Mouse (Mus musculus) cerebellum, adult 8-10 months (tissue): ENCODE results near the gene Tcf20.
"Not testable (repeated sequence)": the region's sequence is repeated elsewhere in the genome, so short reads cannot be mapped to it uniquely, and the experiment has no call there.

Experiments used
- DNase-seq: peaks from one replicate; pipeline ENCODE4 v3.0.0; 2022

Gene Tcf20

DNA sequence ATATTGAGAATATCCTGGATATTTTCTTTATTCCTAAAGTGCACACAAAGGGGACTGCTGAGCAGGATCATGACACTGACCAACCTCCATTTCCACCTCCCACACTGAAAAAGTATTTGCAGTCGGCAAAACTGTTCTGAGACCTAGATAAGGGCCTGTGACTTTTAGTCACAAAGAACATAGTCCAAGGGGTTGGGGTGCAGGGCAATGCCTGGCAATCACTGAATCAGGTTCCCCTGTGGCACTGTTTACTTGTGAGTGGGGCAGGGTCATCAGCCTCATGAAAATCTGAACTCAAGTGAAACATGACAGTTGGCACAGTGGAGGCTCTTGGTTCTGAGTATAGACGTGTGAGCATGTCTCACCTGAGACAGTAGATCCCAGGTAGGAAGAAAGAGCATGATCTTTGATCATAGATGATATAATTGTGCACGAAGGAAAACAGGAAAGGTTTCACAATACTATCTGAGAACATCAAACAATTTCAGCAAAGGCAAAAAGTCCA is 191.7 kb downstream of the Tcf20 start:
- no peak for DNase-seq

DNA sequence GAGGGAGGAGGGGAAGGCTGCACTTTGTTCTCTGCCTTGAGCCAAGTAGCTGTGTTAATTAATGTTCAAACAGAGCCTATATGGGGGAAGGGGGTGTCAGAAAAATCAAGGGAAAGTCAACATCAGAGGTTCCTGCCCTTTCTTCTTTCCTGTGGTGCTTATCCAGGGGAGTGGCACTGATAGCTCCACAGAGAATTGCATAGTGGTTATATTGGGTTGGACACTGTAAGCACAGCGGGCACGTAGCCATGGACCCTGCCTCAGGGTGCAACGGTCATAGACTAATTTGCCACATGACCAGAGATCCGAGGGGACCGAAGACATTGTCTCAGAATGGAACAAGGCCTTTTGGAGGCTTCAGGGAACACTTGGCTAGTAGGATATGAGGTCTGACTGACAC is 193.4 kb downstream of the Tcf20 start, which contains the start of gene Cyp2d26:
Gene Cyp2d26, minus strand, starts transcription at position 18 of the 400 bp plus-strand sequence.
- DNase-seq: no peak

DNA sequence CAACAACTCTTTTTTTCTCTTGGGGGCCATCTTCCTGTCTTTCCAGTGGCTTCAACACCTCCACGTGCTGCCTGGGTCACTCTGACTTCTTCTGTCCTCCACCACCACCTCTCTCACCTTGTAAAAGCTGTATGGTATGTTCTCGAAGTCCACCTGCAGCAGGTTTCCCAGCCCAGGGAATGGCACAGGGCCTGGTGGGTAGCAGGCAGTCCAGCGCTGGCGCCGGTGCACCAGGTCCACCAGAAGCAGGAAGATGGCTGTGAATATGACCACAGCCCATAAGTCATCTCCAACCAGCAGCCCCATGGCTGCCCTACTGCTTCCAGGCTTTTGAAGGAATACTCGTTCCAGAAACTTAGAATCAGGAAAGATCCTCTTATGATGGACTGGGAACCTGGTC is 193.8 kb downstream of the Tcf20 start:
- no peak for DNase-seq

DNA sequence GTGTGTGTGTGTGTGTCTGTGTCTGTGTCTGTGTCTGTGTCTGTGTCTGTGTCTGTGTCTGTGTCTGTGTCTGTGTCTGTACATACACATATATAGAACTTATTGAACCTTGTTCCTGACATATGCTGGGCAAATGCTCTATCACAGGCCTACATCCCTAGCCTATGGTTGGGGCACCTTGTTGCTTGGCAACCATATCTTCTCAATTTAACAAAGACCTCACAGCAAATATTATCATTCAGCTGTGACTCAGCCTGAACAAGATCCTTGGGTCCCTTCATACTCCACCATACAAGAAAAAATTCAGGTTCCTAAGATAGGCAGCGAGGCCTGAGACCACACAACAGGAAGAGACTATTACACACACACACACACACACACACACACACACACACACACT is 194.2 kb downstream of the Tcf20 start:
- no peak for DNase-seq

DNA sequence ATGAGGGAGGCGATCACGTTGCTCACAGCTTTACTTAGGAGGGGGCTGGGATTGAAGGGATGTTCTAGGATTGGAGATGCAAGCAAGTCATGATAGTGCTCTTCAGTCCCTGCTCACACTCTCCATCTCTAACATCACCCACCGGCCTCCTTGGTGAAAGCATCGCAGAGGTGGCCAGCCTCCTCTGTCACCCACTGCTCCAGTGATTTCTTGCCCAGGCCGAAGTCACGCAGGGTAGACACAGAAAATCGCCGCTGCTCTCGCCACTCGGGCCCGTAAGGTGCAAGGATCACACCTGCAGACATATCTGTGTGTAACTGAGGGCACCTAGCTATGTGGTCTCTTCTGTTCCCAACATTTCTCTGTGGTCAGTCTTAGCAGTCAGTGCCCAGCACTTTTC is 195.1 kb downstream of the Tcf20 start:
- no peak for DNase-seq

DNA sequence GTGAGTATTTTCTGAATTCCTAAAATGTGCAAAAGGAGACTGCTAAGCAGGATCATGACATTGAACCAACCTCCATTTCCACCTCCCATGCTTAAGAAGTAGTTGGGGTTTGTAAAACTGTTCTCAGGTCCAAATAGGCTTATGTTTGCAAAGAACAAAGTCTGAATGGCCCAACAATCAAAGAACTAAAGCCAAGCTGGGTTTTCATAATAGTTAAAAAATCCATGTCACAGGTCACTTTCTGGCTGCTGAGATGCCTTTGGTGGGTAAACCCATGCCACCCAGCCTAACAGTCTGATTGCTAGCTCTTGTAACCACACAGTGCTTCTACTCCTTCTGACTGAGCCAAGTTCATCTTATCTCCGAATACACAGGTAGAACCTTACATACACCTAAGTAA is 203.1 kb downstream of the Tcf20 start:
- DNase-seq: no peak

DNA sequence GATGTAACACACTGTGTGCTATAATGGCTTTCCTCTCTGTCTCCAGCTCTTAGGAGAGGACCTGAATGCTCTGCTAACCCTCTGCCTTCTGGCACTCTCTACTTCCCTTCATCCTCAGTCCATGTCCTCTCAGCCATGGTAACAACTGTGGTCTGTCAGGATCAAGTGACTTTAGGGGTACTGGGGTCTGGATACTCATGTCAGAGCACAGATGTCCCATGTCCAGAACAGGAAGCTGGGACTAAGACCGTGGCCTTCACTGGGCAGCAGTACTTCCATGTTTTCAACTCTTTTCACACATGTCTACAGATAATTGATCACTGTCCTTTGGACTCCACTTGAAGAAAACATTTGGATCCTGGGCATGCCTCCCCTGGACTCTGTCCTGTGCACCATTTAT is 203.9 kb downstream of the Tcf20 start:
- DNase-seq: no peak

DNA sequence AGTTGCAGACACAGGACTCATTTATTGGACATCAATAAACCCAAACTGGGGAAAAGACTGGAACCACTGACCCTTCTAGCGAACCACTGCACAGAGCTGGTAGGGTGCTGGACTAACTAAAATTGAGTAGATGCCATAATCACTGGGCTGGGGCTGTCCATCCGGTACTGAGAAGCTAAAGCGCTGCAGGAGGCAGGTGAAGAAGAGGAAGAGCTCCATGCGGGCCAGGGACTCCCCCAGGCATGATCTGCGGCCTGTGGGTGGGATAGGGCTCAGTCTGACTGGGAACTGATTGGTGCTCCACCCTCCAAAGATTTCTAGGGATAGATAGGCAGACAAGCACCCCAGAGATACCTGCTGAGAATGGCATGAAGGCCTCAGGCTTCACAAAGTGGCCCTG is 209.8 kb downstream of the Tcf20 start:
- DNase-seq: not testable (repeated sequence)

DNA sequence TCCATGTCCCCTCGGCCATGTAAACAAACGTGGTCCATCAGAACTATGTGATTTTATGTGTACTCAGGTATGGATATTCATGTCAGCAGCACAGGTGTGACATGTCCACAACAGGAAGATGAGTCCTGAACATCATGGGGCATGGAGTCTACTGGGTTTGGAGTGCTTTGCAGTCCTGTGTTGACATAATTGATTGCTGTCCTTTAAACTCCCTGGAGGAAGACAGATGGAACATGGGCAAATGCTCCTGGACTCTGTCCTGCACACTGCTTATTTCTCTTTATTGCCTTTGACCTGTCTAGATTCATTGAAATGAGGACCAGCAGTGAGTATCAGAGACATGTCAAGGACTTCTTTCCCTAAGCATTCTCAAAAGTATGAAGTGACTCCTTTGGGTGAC is 221.7 kb downstream of the Tcf20 start:
- DNase-seq: no peak

DNA sequence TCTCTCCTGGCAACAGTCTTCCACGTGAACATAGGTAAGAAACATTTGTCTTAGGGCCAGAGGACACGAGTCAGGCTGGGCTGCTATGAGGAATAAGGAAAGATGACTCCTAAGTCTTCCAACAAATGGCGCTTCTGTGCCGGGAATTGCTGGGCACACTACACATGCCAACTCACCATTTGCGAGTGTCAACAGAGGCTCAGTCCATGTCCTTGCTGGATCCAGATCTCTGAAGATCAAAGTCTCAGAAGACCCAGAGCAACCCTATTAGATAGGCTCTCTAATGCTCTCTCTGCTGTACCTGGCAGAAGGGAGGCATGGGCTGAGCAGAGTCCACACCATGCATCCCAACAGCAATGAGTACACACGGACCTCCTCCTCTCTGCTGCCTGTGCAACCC is 222.8 kb downstream of the Tcf20 start:
- no peak for DNase-seq

DNA sequence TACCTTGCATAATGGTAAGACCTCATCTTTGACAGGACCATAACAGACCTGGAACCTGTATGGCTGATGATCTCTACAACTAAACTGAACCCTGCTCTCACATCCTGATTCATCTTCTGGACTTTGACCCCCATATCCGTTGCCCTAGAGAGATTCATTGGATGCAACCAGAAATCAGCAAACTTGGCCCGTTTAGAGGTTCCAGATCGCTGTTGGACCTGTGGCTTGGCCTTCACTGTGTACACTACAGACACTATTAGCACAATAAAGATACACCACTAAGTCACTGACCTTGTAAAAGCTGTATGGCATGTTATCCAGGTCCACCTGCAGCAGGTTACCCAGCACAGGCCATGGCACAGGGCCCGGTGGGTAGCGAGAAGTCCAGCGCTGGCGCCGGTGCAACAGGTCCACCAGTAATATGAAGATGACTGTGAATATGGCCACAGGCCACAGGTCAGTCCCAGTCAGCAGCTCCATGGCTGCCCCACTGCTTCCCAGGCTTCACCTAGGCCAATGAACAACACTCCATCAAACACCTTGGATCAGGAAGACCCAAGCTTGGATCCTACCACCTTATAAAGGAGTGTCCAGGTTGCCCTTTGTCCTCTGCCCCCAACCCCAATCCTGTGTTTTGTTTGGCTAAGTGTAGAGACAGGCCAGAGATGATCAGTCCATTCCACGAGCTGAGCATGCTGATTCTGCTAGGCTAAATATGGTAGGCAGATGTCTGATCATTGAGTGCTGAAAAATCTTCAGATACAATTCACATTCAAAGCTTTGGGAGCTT is 223.8 kb downstream of the Tcf20 start, which contains the start of gene Cyp2d40:
Gene Cyp2d40, minus strand, starts transcription at position 553 of the 790 bp plus-strand sequence.
- no peak for DNase-seq
